ENCODE assay signal across 28 mouse cellular contexts in genomic region chr7:98121673-98122072, GRCm38 (mm10). TPM values are rescaled to one million over a fixed set of nuclear protein-coding genes. Genes with fewer than 3 reads are reported as not detected.
A peak's percentile ranks its signal among the peaks of the same experiment; 100 is the strongest.
DNase-seq lines count a peak whose midpoint lies in the region; ATAC-seq lines count a peak whose summit lies in the region.
"Had no signal": no experiment of that assay in that cellular context is flagged by ENCODE, and none has a peak within 500 bp of the region (broad histone marks: within the 10 kb centered on the region; RNA-seq: fewer than 3 reads in every experiment).

No protein-coding gene starts in this region.

- no peaks in the 10 kb centered on the region for H3K36me3 ChIP-seq in heart, embryonic 11.5 days (ENCODE audit: control insufficient read depth, insufficient read depth, low read length)
- H3K36me3 ChIP-seq: embryonic facial prominence, embryonic 10.5 days; embryonic facial prominence, embryonic 15.5 days; limb, embryonic 12.5 days; lung, embryonic 15.5 days had no signal

- peak; percentile 63 for DNase-seq in adrenal gland, postnatal 14 days
- DNase-seq in adrenal gland, postnatal 4 days (ENCODE audit: low spot score in 2 of 2), result no peak
- DNase-seq in heart, adult 9 months (ENCODE audit: low spot score in 2 of 2), result no peak
- DNase-seq in lung, postnatal 10 days, result peak; percentile 39
- no peak for DNase-seq in lung, adult 18-20 months
- DNase-seq: cerebellum, adult 8-10 months; gastrocnemius, postnatal 25 days; kidney, adult 9 months; kidney, postnatal 10 days; layer of hippocampus, adult 9-11 months; lung, postnatal 36 days; midbrain, embryonic 14.5 days; spleen, adult 18-20 months; thymus, postnatal 4 days had no signal

- WGBS in heart, embryonic 11.5 days (ENCODE audit: insufficient replicate concordance), result 68% methylated on average over 8 of the region's 8 CpGs

- no peak overlapping the region for H3K4me3 ChIP-seq in heart, embryonic 11.5 days (ENCODE audit: low read depth, low read length)
- H3K4me3 ChIP-seq: embryonic facial prominence, embryonic 10.5 days; embryonic facial prominence, embryonic 15.5 days; forebrain, embryonic 13.5 days; heart, embryonic 12.5 days; limb, embryonic 12.5 days; liver, embryonic 15.5 days; lung, embryonic 15.5 days had no signal

- H3K9ac ChIP-seq in heart, embryonic 11.5 days (ENCODE audit: low read depth, low read length), result peak overlapping the region; percentile 16; the same call in 1 of the 2 replicates
- H3K9ac ChIP-seq: embryonic facial prominence, embryonic 15.5 days; forebrain, embryonic 13.5 days; heart, embryonic 12.5 days; limb, embryonic 12.5 days; liver, embryonic 15.5 days; lung, embryonic 15.5 days had no signal

- H3K9me3 ChIP-seq in heart, embryonic 11.5 days (replicated peaks; ENCODE audit: control insufficient read depth, low read length), result no peaks in the 10 kb centered on the region
- H3K9me3 ChIP-seq: embryonic facial prominence, embryonic 10.5 days; embryonic facial prominence, embryonic 15.5 days; forebrain, embryonic 13.5 days; heart, embryonic 12.5 days; limb, embryonic 12.5 days; liver, embryonic 15.5 days; lung, embryonic 15.5 days had no signal

- H3K27me3 ChIP-seq in heart, embryonic 11.5 days (ENCODE audit: control insufficient read depth, insufficient read depth, low read length), result no peaks in the 10 kb centered on the region
- H3K27me3 ChIP-seq: embryonic facial prominence, embryonic 15.5 days; forebrain, embryonic 13.5 days; heart, embryonic 12.5 days; liver, embryonic 15.5 days; lung, embryonic 15.5 days had no signal

- H3K4me2 ChIP-seq in heart, embryonic 11.5 days, result no peak overlapping the region
- H3K4me2 ChIP-seq: embryonic facial prominence, embryonic 15.5 days; forebrain, embryonic 13.5 days; heart, embryonic 12.5 days; hindbrain, embryonic 14.5 days; limb, embryonic 12.5 days; liver, embryonic 15.5 days; lung, embryonic 15.5 days had no signal

- no peak overlapping the region for H3K27ac ChIP-seq in heart, embryonic 11.5 days (ENCODE audit: low read depth, low read length)
- H3K27ac ChIP-seq: embryonic facial prominence, embryonic 10.5 days; embryonic facial prominence, embryonic 15.5 days; forebrain, embryonic 13.5 days; hindbrain, embryonic 14.5 days; limb, embryonic 12.5 days; liver, embryonic 15.5 days; lung, embryonic 15.5 days had no signal

- no peak for ATAC-seq in heart, embryonic 11.5 days (replicated peaks; ENCODE audit: insufficient number of reproducible peaks, low FRiP score, low TSS enrichment)
- 0 out of 2 replicates have a peak, but pooled peaks have one; percentile 8 for ATAC-seq in erythroid progenitor cell, adult 5-6 weeks (replicated peaks; ENCODE audit: low FRiP score, poor library complexity, severe bottlenecking)
- ATAC-seq in megakaryocyte-erythroid progenitor cell, adult 5-6 weeks (replicated peaks; ENCODE audit: low FRiP score, low TSS enrichment, poor library complexity, severe bottlenecking), result no peak
- ATAC-seq: forebrain, embryonic 13.5 days; intestine, postnatal 0 days had no signal

- H3K4me1 ChIP-seq in heart, embryonic 11.5 days (ENCODE audit: control insufficient read depth, insufficient read depth, low read length), result peaks cover 7% of the 10 kb centered on the region; the same call in 1 of the 2 replicates

RNA-seq across cellular contexts. Expression of gene Myo7a, which starts 2.3 kb away (rescaled TPM):
- 58.6 and 86.2 TPM in 2 replicates for total RNA-seq in adrenal gland, postnatal 14 days (2021)
- 100 to 1,000 TPM; 132 to 153 TPM for total RNA-seq in adrenal gland, postnatal 4 days (2021)
- 8.4 and 11.9 TPM in 2 replicates for polyA plus RNA-seq in heart, embryonic 11.5 days (2014; fragmentation: Nextera tagmentation; extraction: Ambion mirVana)
- total RNA-seq in erythroid progenitor cell, adult 5-6 weeks (2015; ENCODE audit: low replicate concordance), result 3.4 and 5.4 TPM in 2 replicates
- 5.1 and 5.8 TPM in 2 replicates for total RNA-seq in erythroid progenitor cell, adult 5-6 weeks (2017; ENCODE audit: low replicate concordance)
- 2.3 and 6.1 TPM in 2 replicates for total RNA-seq in megakaryocyte-erythroid progenitor cell, adult 5-6 weeks (2014; fragmentation: Nextera tagmentation)
- 1.9 and 10.8 TPM in 2 replicates for total RNA-seq in megakaryocyte-erythroid progenitor cell, adult 5-6 weeks (2017)

RNA-seq across cellular contexts. Expression of gene Omp, which starts 23.6 kb away (rescaled TPM):
- total RNA-seq in adrenal gland, postnatal 14 days (2021), result 2.1 and 2.4 TPM in 2 replicates
- total RNA-seq in adrenal gland, postnatal 4 days (2021), result 1 to 10 TPM in 1 of 2 experiments, under 1 TPM in 1; 0.79 to 1.3 TPM
- polyA plus RNA-seq in heart, embryonic 11.5 days (2014; fragmentation: Nextera tagmentation; extraction: Ambion mirVana), result 0.37 and 0.47 TPM in 2 replicates
- total RNA-seq in erythroid progenitor cell, adult 5-6 weeks (2015; ENCODE audit: low replicate concordance), result 4.0 and 4.6 TPM in 2 replicates
- 15.4 and 17.2 TPM in 2 replicates for total RNA-seq in erythroid progenitor cell, adult 5-6 weeks (2017; ENCODE audit: low replicate concordance)
- 0.63 and 0.82 TPM in 2 replicates for total RNA-seq in megakaryocyte-erythroid progenitor cell, adult 5-6 weeks (2014; fragmentation: Nextera tagmentation)
- not detected in 2 replicates for total RNA-seq in megakaryocyte-erythroid progenitor cell, adult 5-6 weeks (2017)
- total RNA-seq: megakaryocyte, adult 5-6 weeks; monocyte, adult 5-6 weeks had no signal
- polyA plus RNA-seq: embryonic facial prominence, embryonic 10.5 days had no signal

RNA-seq across cellular contexts. Expression of gene Capn5, which starts 56.4 kb away (rescaled TPM):
- total RNA-seq in adrenal gland, postnatal 14 days (2021), result 6.2 and 9.8 TPM in 2 replicates
- total RNA-seq in adrenal gland, postnatal 4 days (2021), result 10 to 100 TPM; 15.6 to 18.7 TPM
- 5.8 and 6.4 TPM in 2 replicates for polyA plus RNA-seq in heart, embryonic 11.5 days (2014; fragmentation: Nextera tagmentation; extraction: Ambion mirVana)
- 46.5 and 52.4 TPM in 2 replicates for total RNA-seq in erythroid progenitor cell, adult 5-6 weeks (2015; ENCODE audit: low replicate concordance)
- total RNA-seq in erythroid progenitor cell, adult 5-6 weeks (2017; ENCODE audit: low replicate concordance), result 51.3 and 72.5 TPM in 2 replicates
- total RNA-seq in megakaryocyte-erythroid progenitor cell, adult 5-6 weeks (2014; fragmentation: Nextera tagmentation), result 7.5 and 8.3 TPM in 2 replicates
- 5.6 and 5.9 TPM in 2 replicates for total RNA-seq in megakaryocyte-erythroid progenitor cell, adult 5-6 weeks (2017)

Comparison
In these comparisons a context has a peak if more than half of its experiments do, and no peak if none do; other contexts are left out.
1. DNase-seq: peak in adrenal gland, postnatal 14 days (single experiment) and lung, postnatal 10 days (single experiment); none in adrenal gland, postnatal 4 days (0 of 2), heart, adult 9 months (0 of 2) and lung, adult 18-20 months (0 of 2).